Mouse (Mus musculus) adrenal gland, adult 2 months (tissue): ENCODE measurements around the gene Atxn7l3. TPM values are rescaled to one million over a fixed set of nuclear protein-coding genes. Genes with fewer than 3 reads are reported as not detected.

Experiments
- DNase-seq: peaks from one replicate; pipeline ENCODE4 v3.0.0; 2021
- polyA plus RNA-seq: library from polyadenylated mRNA; depleted of rRNA; stranded (reverse); fragments of >200 nt; gene quantifications from 2 replicates; pipeline ENCODE4 v1.2.3, GENCODE M21; 2012
- total RNA-seq, 2 experiments: library from RNA; stranded (reverse); gene quantifications; 2 replicates each; pipeline ENCODE4 v1.2.3; 2021

Atxn7l3 gene
- total and polyA plus RNA-seq, 3 experiments: 44.2 to 46.5 (median 45.1) TPM

- DNase-seq: peak; percentile 80
Measured at GRCm38 (mm10) chr11:102318576-102319409, 22.4 kb upstream of the Atxn7l3 start.

- DNase-seq: peak; percentile 91
Measured at GRCm38 (mm10) chr11:102317901-102318575, 21.6 kb upstream of the Atxn7l3 start.

- no peak for DNase-seq
Measured at GRCm38 (mm10) chr11:102317298-102317900, 21.0 kb upstream of the Atxn7l3 start.

GRCm38 (mm10) chr11:102316572-102317297, 20.3 kb upstream of the Atxn7l3 start:
- peak; percentile 97 for DNase-seq

- DNase-seq: no peak
Measured at GRCm38 (mm10) chr11:102315690-102316571, 19.5 kb upstream of the Atxn7l3 start.

- DNase-seq: no peak
Measured at GRCm38 (mm10) chr11:102314321-102314720, 17.9 kb upstream of the Atxn7l3 start.

GRCm38 (mm10) chr11:102312586-102312985, 16.2 kb upstream of the Atxn7l3 start:
- DNase-seq: no peak

GRCm38 (mm10) chr11:102311966-102312365, 15.5 kb upstream of the Atxn7l3 start:
- peak; percentile 6 for DNase-seq

- peak; percentile 69 for DNase-seq
Measured at GRCm38 (mm10) chr11:102310768-102311695, 14.6 kb upstream of the Atxn7l3 start.

- peak; percentile 68 for DNase-seq
Measured at GRCm38 (mm10) chr11:102309821-102310617, 13.6 kb upstream of the Atxn7l3 start.

- peak; percentile 98 for DNase-seq
Measured at GRCm38 (mm10) chr11:102308979-102309378, 12.5 kb upstream of the Atxn7l3 start.

- no peak for DNase-seq
Measured at GRCm38 (mm10) chr11:102308104-102308503, 11.7 kb upstream of the Atxn7l3 start.

GRCm38 (mm10) chr11:102305359-102305758, 8.9 kb upstream of the Atxn7l3 start:
- DNase-seq: peak; percentile 64

GRCm38 (mm10) chr11:102304141-102304540, 7.7 kb upstream of the Atxn7l3 start:
- no peak for DNase-seq

- DNase-seq: peak; percentile 23
Measured at GRCm38 (mm10) chr11:102299839-102300238, 3.4 kb upstream of the Atxn7l3 start.

GRCm38 (mm10) chr11:102297577-102298556, 1.4 kb upstream of the Atxn7l3 start:
- DNase-seq: no peak

GRCm38 (mm10) chr11:102295598-102296471, 596 bp downstream of the Atxn7l3 start:
- DNase-seq: peak; percentile 79
